Mouse (Mus musculus) lung, postnatal 0 days (tissue): ENCODE results near the gene Sec14l1.

ENCODE experiments used
- CTCF ChIP-seq: IDR thresholded peaks from 2 replicates; pipeline ENCODE4 v1.5.1; 2016; ENCODE audit warnings: antibody characterized with exemption, mild to moderate bottlenecking
- EP300 ChIP-seq: IDR thresholded peaks from 2 replicates; pipeline ENCODE4 v1.6.1; 2016; ENCODE audit warnings: antibody characterized with exemption, mild to moderate bottlenecking, control low read depth

DNA sequence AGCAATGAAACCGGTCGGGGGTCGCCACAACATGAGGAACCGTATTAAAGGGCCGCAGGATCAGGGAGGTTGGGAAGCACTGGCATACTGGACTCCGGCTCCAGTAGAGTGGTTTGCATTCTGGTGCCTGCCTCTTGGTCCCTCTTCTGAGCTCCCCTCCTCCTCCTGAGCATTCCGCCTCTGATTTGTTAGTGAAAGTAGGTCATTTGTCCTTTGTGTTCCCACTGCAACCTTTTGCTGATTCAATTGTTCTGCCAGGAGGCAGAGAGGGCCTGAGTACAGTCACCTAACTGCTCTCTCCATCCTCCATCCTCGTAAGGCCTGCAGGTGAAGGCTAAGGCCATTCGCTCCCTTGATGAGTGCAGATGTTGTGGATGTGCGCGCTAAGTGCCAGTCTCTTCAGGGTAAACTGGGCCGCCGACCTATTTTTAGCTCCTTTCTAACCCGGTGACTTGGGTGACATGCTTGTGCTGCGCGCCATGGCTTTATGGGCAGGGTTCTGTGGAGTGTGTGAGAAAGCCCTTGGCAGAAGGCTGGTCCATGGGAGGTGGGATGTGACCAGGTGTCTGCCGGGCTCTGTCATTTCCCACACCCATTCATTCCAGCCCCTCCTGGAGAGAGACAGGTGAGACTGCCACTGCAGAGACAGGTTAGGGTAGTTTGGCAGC is 8.6 kb downstream of the Sec14l1 start:
- no peak for TF ChIP-seq CTCF
- no peak for TF ChIP-seq EP300
